Mouse (Mus musculus): ENCODE data around the gene Suco.

GRCm38 (mm10) chr1:161799791-161800190 lies 76.7 kb downstream of the Suco start:
- TF ChIP-seq GATA1 (IDR thresholded peaks at IDR 0.05; ENCODE audit: low read length) (no peak), TAL1 (IDR thresholded peaks at IDR 0.05; ENCODE audit: low read length) (no peak)
